Mouse (Mus musculus) kidney, postnatal 0 days (tissue): ENCODE results near the gene Phc2. TPM values are rescaled to one million over a fixed set of nuclear protein-coding genes. Genes with fewer than 3 reads are reported as not detected.
A peak's percentile ranks its signal among the peaks of the same experiment; 100 is the strongest.

Source experiments
- ATAC-seq: fragments of 200-750 bp; cut with Nextera tagmentation; replicated peaks from 2 replicates; pipeline ENCODE4 v1.8.0; 2017; ENCODE audit warnings: low read depth, moderate number of reproducible peaks, moderate TSS enrichment, moderate library complexity; ENCODE audit not compliant: low FRiP score
- DNase-seq: peaks from one replicate; pipeline ENCODE4 v3.0.0-alpha.2; 2016; ENCODE audit warnings: low spot score
- H3K27ac ChIP-seq: fragments of 300-500 bp; sonication (generic); 2 replicates; pipeline ENCODE4 v1.5.1; 2014; ENCODE audit warnings: mild to moderate bottlenecking
- H3K27me3 ChIP-seq: fragments of 300-500 bp; sonication (generic); 2 replicates; pipeline ENCODE4 v1.6.1; 2014; ENCODE audit warnings: low read length, mixed read lengths; ENCODE audit not compliant: insufficient read depth
- H3K36me3 ChIP-seq: fragments of 300-500 bp; sonication (generic); 2 replicates; pipeline ENCODE4 v1.6.1; 2014; ENCODE audit warnings: low read length, mixed read lengths; ENCODE audit not compliant: insufficient read depth
- H3K4me1 ChIP-seq: fragments of 300-500 bp; sonication (generic); replicated peaks from 2 replicates; pipeline ENCODE4 v1.6.1; 2014; ENCODE audit warnings: antibody characterized with exemption, low read length, mixed read lengths; ENCODE audit not compliant: insufficient read depth
- H3K4me2 ChIP-seq: fragments of 300-500 bp; sonication (generic); 2 replicates; pipeline ENCODE4 v1.6.1; 2014; ENCODE audit warnings: mild to moderate bottlenecking, low read length, moderate library complexity, mixed read lengths
- H3K4me3 ChIP-seq: fragments of 300-500 bp; sonication (generic); replicated peaks from 2 replicates; pipeline ENCODE4 v1.5.1; 2014; ENCODE audit warnings: low read depth, low read length
- H3K9ac ChIP-seq: fragments of 300-500 bp; sonication (generic); 2 replicates; pipeline ENCODE4 v1.6.1; 2014; ENCODE audit warnings: low read depth, low read length
- H3K9me3 ChIP-seq: fragments of 300-500 bp; sonication (generic); replicated peaks from 2 replicates; pipeline ENCODE4 v1.6.1; 2016; ENCODE audit warnings: low read length, inconsistent platforms, mixed read lengths
- CTCF ChIP-seq: IDR thresholded peaks from 2 replicates; pipeline ENCODE4 v1.5.1; 2016; ENCODE audit warnings: antibody characterized with exemption, low read depth, mild to moderate bottlenecking, moderate library complexity
- WGBS: fragments of 180-500 bp; shearing (Covaris S2); extraction: QIAGEN DNeasy Blood & Tissue Kit; methylation state at CpG from one replicate; pipeline ENCODE4 v1.1.7; 2014; 5-methylcytosine and 5-hydroxymethylcytosine counted together
- polyA plus RNA-seq: library from polyadenylated mRNA; unstranded; fragments of >200 nt; fragmentation: Nextera tagmentation; extraction: Ambion mirVana; gene quantifications from 2 replicates; pipeline ENCODE4 v1.2.1, GENCODE M21; 2015

Gene Phc2
- polyA plus RNA-seq, 1 experiment from 2014 or later: 71.7 TPM

- Histone ChIP-seq H3K36me3 (peaks cover 43% of the 10 kb centered on the region), H3K4me3 (no peak overlapping the region), H3K4me2 (no peak overlapping the region), H3K4me1 (no peaks in the 10 kb centered on the region), H3K27me3 (no peaks in the 10 kb centered on the region), H3K27ac (no peak overlapping the region), H3K9me3 (no peaks in the 10 kb centered on the region), H3K9ac (no peak overlapping the region)
- ATAC-seq (no peak), DNase-seq (no peak)
- 91% methylated on average over 9 of the region's 9 CpGs for WGBS
- TF ChIP-seq CTCF: peak; percentile 72
Observed at GRCm38 (mm10) chr4:128774467-128774866, 120.0 kb downstream of the Phc2 start.

GRCm38 (mm10) chr4:128776568-128777289 is 122.2 kb downstream of the Phc2 start:
- Histone ChIP-seq H3K27ac (no peak overlapping the region), H3K4me1 (no peaks in the 10 kb centered on the region), H3K9me3 (no peaks in the 10 kb centered on the region), H3K36me3 (peaks cover 60% of the 10 kb centered on the region), H3K9ac (no peak overlapping the region), H3K27me3 (no peaks in the 10 kb centered on the region), H3K4me3 (no peak overlapping the region), H3K4me2 (no peak overlapping the region)
- DNase-seq: peak; percentile 76
- 51% methylated on average over 20 of the region's 20 CpGs for WGBS
- peak; percentile 65 for ATAC-seq
- TF ChIP-seq CTCF: peak; percentile 97

- Histone ChIP-seq H3K27me3 (no peaks in the 10 kb centered on the region), H3K36me3 (peaks cover 60% of the 10 kb centered on the region), H3K4me1 (no peaks in the 10 kb centered on the region), H3K9me3 (no peaks in the 10 kb centered on the region), H3K9ac (no peak overlapping the region), H3K27ac (no peak overlapping the region), H3K4me3 (no peak overlapping the region), H3K4me2 (no peak overlapping the region)
- DNase-seq (no peak), ATAC-seq (no peak)
- 86% methylated on average over 11 of the region's 11 CpGs for WGBS
- no peak for TF ChIP-seq CTCF
Observed at GRCm38 (mm10) chr4:128777593-128777992, 123.1 kb downstream of the Phc2 start.

- DNase-seq (no peak), ATAC-seq (no peak)
- 76% methylated on average over 7 of the region's 7 CpGs for WGBS
- Histone ChIP-seq H3K36me3 (peaks cover 59% of the 10 kb centered on the region), H3K9me3 (no peaks in the 10 kb centered on the region), H3K27me3 (no peaks in the 10 kb centered on the region), H3K27ac (no peak overlapping the region), H3K4me1 (no peaks in the 10 kb centered on the region), H3K4me2 (no peak overlapping the region), H3K9ac (no peak overlapping the region), H3K4me3 (no peak overlapping the region)
- no peak for TF ChIP-seq CTCF
Observed at GRCm38 (mm10) chr4:128782037-128782436, 127.5 kb downstream of the Phc2 start.

GRCm38 (mm10) chr4:128782645-128783044 is 128.1 kb downstream of the Phc2 start:
- Histone ChIP-seq H3K36me3 (peaks cover 53% of the 10 kb centered on the region), H3K4me2 (no peak overlapping the region), H3K4me3 (no peak overlapping the region), H3K4me1 (no peaks in the 10 kb centered on the region), H3K27me3 (no peaks in the 10 kb centered on the region), H3K9me3 (no peaks in the 10 kb centered on the region), H3K27ac (no peak overlapping the region), H3K9ac (no peak overlapping the region)
- TF ChIP-seq CTCF: no peak
- no peak for ATAC-seq
- 68% methylated on average over 4 of the region's 4 CpGs for WGBS
- DNase-seq: no peak

GRCm38 (mm10) chr4:128784950-128785631 is 130.6 kb downstream of the Phc2 start:
- H3K36me3 ChIP-seq: peaks cover 37% of the 10 kb centered on the region
- no peaks in the 10 kb centered on the region for H3K27me3 ChIP-seq

More at GRCm38 (mm10) chr4:128784950-128785631, 130.6 kb downstream of the Phc2 start:
- Histone ChIP-seq H3K4me1 (no peaks in the 10 kb centered on the region; the same call in 1 of the 2 replicates), H3K9ac (no peak overlapping the region), H3K4me3 (no peak overlapping the region), H3K4me2 (no peak overlapping the region), H3K27ac (no peak overlapping the region), H3K9me3 (no peaks in the 10 kb centered on the region)
- WGBS: 90% methylated on average over 15 of the region's 15 CpGs
- no peak for DNase-seq
- TF ChIP-seq CTCF: no peak
- ATAC-seq: no peak
